In the genomic region with DNA sequence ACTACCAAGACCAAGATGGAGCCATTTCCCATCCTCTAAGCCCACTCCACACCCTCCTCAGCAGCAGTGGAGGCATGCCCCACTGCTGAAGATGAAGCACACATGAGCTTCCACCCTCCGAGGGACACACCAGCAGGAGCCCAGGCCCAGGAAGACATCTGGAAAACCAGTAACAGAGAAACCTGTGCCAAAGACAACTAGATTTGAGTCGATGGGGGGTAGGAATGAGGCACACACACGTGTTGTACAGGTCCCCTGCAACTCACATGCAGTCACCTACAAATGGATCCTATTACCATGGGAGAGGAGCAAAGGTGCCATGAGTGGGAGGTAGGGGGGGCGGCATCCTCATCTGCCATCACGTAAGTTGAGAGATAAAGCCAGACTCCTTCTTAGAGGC, we compare ENCODE assay signal across 1 mouse cellular context.
TF ChIP-seq lines count a peak whose summit lies in the region.

No protein-coding gene starts in this region.

TF ChIP-seq in MEL, 35 proteins besides CTCF, POLR2A, EP300 and RAD21:
- TF ChIP-seq TBP (IDR thresholded peaks at IDR 0.05; ENCODE audit: low read depth, low read length): no peak
- no peak for TF ChIP-seq ELF1 (IDR thresholded peaks at IDR 0.05; ENCODE audit: low read depth, low read length)
- TF ChIP-seq TAL1 (IDR thresholded peaks at IDR 0.05; ENCODE audit: low read length): no peak
- 0 out of 2 replicates have a peak, but pooled peaks have one; percentile 12 for TF ChIP-seq USF1 (IDR thresholded peaks at IDR 0.05; ENCODE audit: low read depth, low read length)
- no peak for TF ChIP-seq NRF1 (IDR thresholded peaks at IDR 0.05; ENCODE audit: insufficient read depth, low read depth, low read length, poor library complexity, severe bottlenecking)
- TF ChIP-seq CHD1 (IDR thresholded peaks at IDR 0.05; ENCODE audit: low read depth, low read length): no peak
- no peak for TF ChIP-seq CHD2 (IDR thresholded peaks at IDR 0.05; ENCODE audit: low read length)
- 0 out of 2 replicates have a peak, but pooled peaks have one; percentile 45 for TF ChIP-seq SIN3A (IDR thresholded peaks at IDR 0.05; ENCODE audit: low read length)
- no peak for TF ChIP-seq HCFC1 (IDR thresholded peaks at IDR 0.05; ENCODE audit: low read depth, low read length)
- no peak for TF ChIP-seq POLR2AphosphoS2 (IDR thresholded peaks at IDR 0.05; ENCODE audit: low read length)
- no peak for TF ChIP-seq ZNF384 (IDR thresholded peaks at IDR 0.05; ENCODE audit: low read depth, low read length)
- no peak for TF ChIP-seq E2F4 (IDR thresholded peaks at IDR 0.05; ENCODE audit: borderline replicate concordance, low read depth, low read length)
- TF ChIP-seq MAX (IDR thresholded peaks at IDR 0.05; ENCODE audit: low read length): peak; percentile 29; the same call in 1 of the 2 replicates
- TF ChIP-seq JUND (IDR thresholded peaks at IDR 0.05; ENCODE audit: low read depth, low read length): no peak
